In the genomic region with DNA sequence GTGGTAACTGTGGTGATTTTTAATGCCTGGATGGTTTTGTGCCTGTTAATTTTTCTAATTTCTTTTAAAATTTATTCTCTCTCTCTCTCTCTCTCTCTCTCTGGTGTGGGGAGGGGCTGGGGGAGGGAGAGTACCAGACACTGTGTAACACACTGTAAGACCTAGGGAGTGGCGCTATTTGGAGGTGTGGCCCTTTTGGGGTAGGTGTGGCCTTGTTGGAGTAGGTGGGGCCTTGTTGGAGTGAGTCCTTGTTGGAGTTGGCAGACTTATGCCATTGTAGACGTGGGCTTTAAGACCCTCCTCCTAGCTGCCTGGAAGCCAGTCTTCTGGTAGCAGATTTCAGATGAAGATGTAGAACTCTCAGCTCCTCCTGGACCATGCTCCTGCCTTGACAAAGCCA, we compare ENCODE assay signal across 16 mouse cellular contexts.
"Had no signal": no experiment of that assay in that cellular context is flagged by ENCODE, and none has a peak within 500 bp of the region (broad histone marks: within the 10 kb centered on the region; RNA-seq: fewer than 3 reads in every experiment).

No protein-coding gene starts in this region.

- H3K4me1 ChIP-seq: stomach, embryonic 15.5 days had no signal

- H3K9ac ChIP-seq: neural tube, embryonic 13.5 days; neural tube, embryonic 15.5 days; stomach, embryonic 15.5 days had no signal

- H3K27ac ChIP-seq: neural tube, embryonic 13.5 days; neural tube, embryonic 15.5 days; stomach, embryonic 15.5 days; stomach, postnatal 0 days had no signal

- H3K9me3 ChIP-seq: neural tube, embryonic 13.5 days; neural tube, embryonic 15.5 days; stomach, embryonic 15.5 days had no signal

- H3K4me2 ChIP-seq: neural tube, embryonic 13.5 days; neural tube, embryonic 15.5 days; stomach, embryonic 15.5 days had no signal

- H3K4me3 ChIP-seq: neural tube, embryonic 13.5 days; neural tube, embryonic 15.5 days; stomach, embryonic 15.5 days had no signal

- DNase-seq: retina, postnatal 1 day; right cerebral cortex, adult 18-20 months; right cerebral cortex, postnatal 14 days; right cerebral cortex, postnatal 25 days; right cerebral cortex, postnatal 4 days; spleen, adult 18-20 months; thymus, adult 18-20 months; thymus, adult 2 months; thymus, postnatal 14 days; thymus, postnatal 25 days; thymus, postnatal 36 days; thymus, postnatal 4 days had no signal

- H3K36me3 ChIP-seq: neural tube, embryonic 13.5 days; neural tube, embryonic 15.5 days; stomach, embryonic 15.5 days had no signal
